Comparison of ENCODE assay signal across 20 mouse cellular contexts in the genomic region with DNA sequence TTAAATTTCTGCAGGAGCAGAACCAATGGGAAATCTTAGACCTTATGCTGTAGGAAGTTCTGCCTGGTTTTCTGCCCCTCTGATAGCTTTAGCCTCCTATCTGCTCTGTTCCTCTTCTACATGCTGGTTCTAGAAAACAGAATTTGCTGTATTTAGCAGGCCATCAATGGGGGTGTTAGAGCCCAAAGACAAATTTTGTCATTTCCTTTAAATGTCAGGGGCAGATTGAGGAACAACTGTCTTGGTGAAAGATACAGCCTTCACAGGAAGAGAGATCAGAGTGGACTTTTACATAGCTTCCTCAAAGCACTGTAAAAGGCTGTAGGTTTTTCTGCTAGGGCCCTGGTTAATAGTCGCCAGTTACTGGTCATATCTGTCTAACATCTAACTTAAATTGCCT. TPM values are rescaled to one million over a fixed set of nuclear protein-coding genes. Genes with fewer than 3 reads are reported as not detected.
DNase-seq lines count a peak whose midpoint lies in the region; ATAC-seq lines count a peak whose summit lies in the region.
"Had no signal": no experiment of that assay in that cellular context is flagged by ENCODE, and none has a peak within 500 bp of the region (broad histone marks: within the 10 kb centered on the region; RNA-seq: fewer than 3 reads in every experiment).

No protein-coding gene starts in this region.

- peak; percentile 79 for DNase-seq in MEL-GATA-1-ER (ENCODE audit: extremely low read depth, low read depth)
- DNase-seq in lung, postnatal 14 days: no peak
- DNase-seq in layer of hippocampus, postnatal 14 days (ENCODE audit: low spot score in 2 of 2): no peak
- DNase-seq in lung, postnatal 36 days: no peak
- DNase-seq in urinary bladder, postnatal 14 days (ENCODE audit: low spot score): no peak
- DNase-seq: adrenal gland, postnatal 14 days; B cell, adult 2 months; cerebellum, adult 18-20 months; cerebellum, adult 9-11 months; cerebellum, postnatal 36 days; embryo, embryonic 11 days; gastrocnemius, postnatal 36 days; heart, adult 18-20 months; heart, postnatal 14 days had no signal

- peak; percentile 84 for ATAC-seq in granulocyte monocyte progenitor cell, adult 5-6 weeks (replicated peaks; ENCODE audit: poor library complexity, severe bottlenecking)
- ATAC-seq in megakaryocyte progenitor cell, adult 5-6 weeks (replicated peaks; ENCODE audit: poor library complexity): peak; percentile 86
- ATAC-seq: activated CD4-positive, CD25-positive, alpha-beta regulatory T cell, adult 4 months; CD4-positive, CD25-positive, alpha-beta regulatory T cell, adult 4 months; forebrain, embryonic 14.5 days; Patski had no signal

RNA-seq across cellular contexts. Expression of gene Ap1s2, which starts 11.5 kb away (rescaled TPM):
- total RNA-seq in granulocyte monocyte progenitor cell, adult 5-6 weeks (2014; fragmentation: Nextera tagmentation): 48.8 and 68.5 TPM in 2 replicates
- total RNA-seq in granulocyte monocyte progenitor cell, adult 5-6 weeks (2017): 32.0 and 38.7 TPM in 2 replicates
- 59.0 and 74.5 TPM in 2 replicates for total RNA-seq in megakaryocyte progenitor cell, adult 5-6 weeks (2015)
- total RNA-seq in megakaryocyte progenitor cell, adult 5-6 weeks (2017): 35.7 and 37.4 TPM in 2 replicates
- total RNA-seq in layer of hippocampus, postnatal 14 days (2021): 10 to 100 TPM; 39.9 to 41.8 TPM
